Mouse (Mus musculus) heart, adult 8-10 months (tissue): ENCODE results near the gene Exoc6b. TPM values are rescaled to one million over a fixed set of nuclear protein-coding genes. Genes with fewer than 3 reads are reported as not detected.
A peak's percentile ranks its signal among the peaks of the same experiment; 100 is the strongest.
"Not testable (repeated sequence)": the region's sequence is repeated elsewhere in the genome, so short reads cannot be mapped to it uniquely, and the experiment has no call there.

Source experiments
- DNase-seq: peaks from one replicate; pipeline ENCODE4 v3.0.0; 2022; ENCODE audit warnings: low spot score
- total RNA-seq, 4 experiments: library from RNA; stranded (reverse); gene quantifications; 2 replicates each; pipeline ENCODE4 v1.2.4; 2022

Exoc6b gene
- total RNA-seq, 4 experiments from 2014 or later, result 14.3 to 21.1 (median 19.3) TPM

GRCm38 (mm10) chr6:84631588-84631987 is 437.7 kb downstream of the Exoc6b start:
- DNase-seq, result peak; percentile 57

DNA sequence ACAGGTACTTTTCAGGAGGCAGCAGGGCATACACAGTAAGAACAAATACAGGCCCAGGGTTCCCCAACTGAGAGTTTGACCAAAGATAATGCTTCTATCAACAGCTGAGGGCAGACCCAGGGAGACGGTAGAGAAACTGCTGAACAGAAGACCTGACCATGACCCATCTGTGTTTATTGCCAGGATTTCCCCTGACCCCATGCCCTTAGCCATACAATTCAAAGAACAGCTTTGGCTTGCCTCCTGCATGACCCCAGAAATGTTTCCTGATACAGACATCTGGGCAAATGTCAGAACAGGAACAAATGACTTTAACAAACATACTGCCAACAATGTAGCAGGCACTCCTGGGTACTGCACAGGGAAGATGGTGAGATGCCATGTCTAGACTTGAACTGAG is 439.0 kb downstream of the Exoc6b start:
- DNase-seq, result peak; percentile 33

GRCm38 (mm10) chr6:84628831-84629230 is 440.5 kb downstream of the Exoc6b start:
- DNase-seq, result no peak

DNA sequence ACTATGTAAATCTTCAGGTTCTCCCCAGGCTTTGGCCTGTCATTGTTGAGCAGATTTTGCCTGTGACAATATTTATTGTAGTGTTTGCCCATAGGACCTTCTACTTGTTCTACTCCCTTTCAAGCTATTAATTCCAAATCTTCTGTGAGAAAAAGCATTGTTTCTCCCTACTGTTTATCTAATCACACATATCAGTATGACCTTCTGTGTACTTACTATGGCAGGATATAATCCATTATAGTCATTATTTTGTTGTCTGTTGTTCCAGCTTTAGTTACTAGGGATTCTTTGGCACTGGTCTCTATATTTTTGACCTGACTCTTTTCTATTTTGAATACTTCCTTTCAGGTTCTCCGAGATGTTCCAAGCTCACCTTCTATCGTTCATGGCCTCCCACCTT is 442.9 kb downstream of the Exoc6b start:
- DNase-seq, result no peak

DNA sequence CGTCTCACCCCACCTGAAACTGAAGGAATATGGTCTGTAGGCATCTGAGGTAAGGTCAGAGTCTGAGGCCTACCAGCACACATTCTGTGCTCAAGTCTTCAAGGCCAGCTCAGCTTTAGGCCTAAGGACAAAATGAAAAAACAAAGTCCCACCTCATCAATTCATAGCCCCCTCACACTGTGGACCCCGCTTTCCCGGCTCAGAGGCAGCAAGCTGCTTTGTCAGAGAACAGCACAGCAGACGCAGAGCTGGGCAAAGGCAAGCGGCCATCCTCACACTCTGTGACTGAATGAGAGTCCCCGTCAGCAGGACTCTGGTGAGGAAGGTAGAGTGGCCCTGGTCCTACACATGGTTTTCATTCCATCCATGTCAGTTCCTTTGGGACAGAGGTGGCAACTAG is 450.1 kb downstream of the Exoc6b start:
- DNase-seq, result no peak

GRCm38 (mm10) chr6:84617051-84617450 is 452.3 kb downstream of the Exoc6b start:
- no peak for DNase-seq

GRCm38 (mm10) chr6:84616586-84616985 is 452.7 kb downstream of the Exoc6b start:
- no peak for DNase-seq

DNA sequence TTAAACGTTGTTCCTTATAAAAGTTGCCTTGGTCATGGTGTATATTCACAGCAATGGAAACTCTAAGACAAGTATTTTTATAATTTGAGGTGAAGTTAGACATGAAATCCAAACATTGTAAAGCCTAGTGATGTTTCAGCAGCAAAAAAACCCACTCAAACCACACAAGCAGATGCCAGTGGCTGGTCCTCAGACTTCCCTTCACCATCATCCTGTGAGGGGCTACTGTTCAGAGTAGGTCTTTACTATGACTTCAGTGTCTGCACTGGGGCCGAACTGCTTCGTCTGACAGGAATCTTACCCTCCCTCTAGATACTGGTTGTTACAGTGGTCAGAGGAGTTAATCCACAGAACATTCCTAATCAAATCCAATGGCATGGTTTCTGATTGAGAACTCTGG is 455.8 kb downstream of the Exoc6b start:
- no peak for DNase-seq

GRCm38 (mm10) chr6:84601136-84601889 is 468.0 kb downstream of the Exoc6b start:
- no peak for DNase-seq

DNA sequence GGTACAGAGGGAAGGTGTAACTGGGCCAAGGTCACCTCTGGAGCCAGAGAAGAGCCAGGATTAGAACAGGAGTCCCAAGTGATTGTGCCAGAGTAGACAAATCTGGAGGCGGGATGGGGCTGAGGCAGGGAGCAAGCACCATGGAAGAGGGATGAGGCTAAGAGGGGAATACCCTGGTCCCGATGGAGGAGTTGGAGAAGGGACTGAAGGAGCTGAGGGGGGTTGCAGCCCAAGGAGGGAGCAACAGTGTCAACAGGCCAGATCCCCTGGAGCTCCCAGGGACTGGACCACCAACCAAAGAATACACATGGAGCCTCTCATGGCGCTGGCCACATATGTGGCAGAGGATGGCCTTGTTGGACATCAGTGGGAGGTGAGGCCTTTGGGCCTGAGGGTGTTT is 470.0 kb downstream of the Exoc6b start:
- DNase-seq, result not testable (repeated sequence)

GRCm38 (mm10) chr6:84598725-84599124 is 470.6 kb downstream of the Exoc6b start:
- DNase-seq, result no peak

- DNase-seq, result no peak
Measured at GRCm38 (mm10) chr6:84594626-84595025, 474.7 kb downstream of the Exoc6b start.

DNA sequence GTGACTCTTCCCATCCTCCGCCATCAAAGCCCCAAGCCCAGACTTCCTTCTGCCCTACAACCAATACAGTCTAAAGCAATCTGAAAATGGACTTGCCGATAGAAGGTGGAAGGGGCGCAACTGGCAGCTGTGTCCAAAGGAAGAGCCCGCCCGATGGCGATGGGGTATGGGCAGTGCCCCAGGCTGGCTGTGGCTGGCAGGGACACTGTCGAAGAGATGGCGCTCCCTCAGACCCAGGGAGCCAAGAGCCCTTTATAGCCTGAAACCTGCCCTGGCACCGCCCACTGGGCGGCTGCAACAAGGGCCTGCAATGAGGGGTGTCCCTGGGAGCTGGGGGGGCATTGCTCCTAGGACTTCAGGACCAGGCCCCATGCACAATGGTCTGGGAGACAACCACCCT is 475.6 kb downstream of the Exoc6b start, which contains the start of gene Cyp26b1:
Gene Cyp26b1 (minus strand): TSS at position 216 of the 400 bp plus-strand sequence.
- DNase-seq, result no peak

DNA sequence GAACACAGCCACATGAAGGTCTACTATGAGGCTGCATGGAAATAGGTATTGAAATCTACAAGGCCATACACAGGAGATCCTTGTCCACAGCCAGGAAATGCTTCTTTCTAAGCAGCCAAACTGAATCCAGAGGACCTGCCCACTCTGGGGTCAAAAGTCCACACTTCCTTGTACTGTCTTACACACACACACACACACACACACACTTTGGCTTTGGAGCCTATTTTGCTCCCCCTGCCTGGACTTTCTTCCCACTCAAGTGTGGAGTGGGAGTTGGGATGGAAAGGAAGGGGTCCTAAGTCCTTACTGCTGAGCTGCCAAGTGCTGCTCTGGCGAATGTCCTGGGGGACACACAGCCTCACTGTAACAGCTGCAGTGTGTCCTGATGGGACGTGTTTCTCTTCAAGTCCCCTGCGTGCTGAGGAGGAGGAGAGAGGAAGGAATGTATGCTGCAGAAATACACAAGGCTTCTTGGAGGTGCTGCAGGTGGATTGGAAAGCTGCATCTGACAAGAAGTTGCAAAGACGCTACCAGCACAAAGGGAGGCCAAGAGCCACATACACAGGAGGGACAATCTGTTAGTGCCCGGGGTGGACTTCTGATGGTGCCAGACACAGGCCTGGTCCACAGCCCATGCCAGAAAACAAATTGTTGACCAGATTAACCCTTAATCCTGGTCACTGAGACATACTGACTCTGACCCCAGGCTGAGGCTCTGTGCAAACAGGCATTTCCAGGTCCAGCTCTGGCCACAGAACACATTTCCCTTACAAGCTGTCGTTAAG is 478.2 kb downstream of the Exoc6b start:
- peak; percentile 36 for DNase-seq

- DNase-seq, result peak; percentile 92
Measured at GRCm38 (mm10) chr6:84589742-84590686, 479.3 kb downstream of the Exoc6b start.

DNA sequence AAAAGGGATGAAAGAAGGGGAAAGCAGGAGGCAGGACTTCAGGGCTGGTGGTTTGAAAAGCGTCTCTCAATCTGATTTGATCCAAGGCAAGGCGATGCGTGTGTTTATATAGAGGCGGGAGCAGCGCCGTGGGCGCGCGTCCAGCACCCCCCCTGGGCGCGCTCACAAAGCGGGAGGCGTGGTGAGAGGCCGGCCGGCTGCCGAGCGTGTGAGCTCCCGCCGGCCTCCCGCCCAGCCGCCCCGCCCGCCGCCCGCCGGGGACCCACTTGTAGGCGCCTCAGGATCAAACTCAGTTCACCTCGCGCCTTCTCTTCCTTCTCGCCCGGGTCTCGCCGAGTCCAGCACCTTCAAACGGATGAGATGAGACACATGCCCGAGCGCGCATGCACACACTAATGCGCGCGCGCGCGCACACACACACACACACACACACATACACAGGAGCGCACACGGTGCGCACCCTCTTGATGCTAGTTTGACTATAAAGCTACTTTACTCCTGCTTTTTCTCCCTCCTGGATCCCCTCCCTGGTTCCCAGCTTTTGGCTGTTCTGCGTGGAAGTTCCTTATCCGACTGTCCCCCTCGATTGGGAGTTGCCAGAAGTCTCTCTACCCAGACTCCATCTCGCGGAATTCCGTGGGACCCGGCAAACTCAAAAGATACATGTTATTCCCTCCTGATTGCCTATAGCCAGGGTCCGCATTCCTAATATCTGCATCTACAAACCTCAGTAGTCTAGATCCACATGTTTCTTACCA is 480.2 kb downstream of the Exoc6b start:
- DNase-seq, result peak; percentile 55

DNA sequence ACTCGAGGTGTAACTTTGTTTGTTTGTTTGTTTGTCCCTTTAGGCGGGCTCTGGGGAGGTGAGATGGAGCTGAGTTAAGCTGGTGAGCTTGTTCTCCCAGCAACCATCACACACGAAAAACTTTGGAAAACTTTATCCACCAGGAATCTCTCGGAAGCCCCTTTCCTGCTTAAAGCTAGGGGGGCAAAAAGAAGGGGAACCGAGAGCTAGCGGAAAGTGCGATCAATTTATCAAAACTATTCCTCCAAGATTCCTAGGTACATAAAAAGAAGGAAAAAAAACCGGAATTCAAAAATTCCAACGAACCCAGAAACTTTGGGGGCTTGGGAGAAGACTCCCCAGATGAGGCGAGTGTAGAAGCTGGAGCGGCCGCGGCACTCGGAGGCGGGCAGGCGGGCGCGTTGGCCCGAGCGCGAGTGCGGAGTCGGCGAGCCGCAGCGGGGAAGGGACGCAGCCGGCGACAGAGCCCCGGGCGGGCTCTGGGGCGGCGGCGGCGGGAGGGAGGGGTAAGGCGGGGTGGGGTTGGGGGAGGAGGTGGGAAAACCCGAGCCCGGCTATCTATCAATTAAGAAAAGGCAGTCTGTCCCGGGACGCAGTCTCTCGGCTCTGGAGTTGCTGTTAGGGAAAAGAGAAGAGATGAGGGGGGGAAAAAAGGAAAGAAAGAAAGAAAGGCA is 481.0 kb downstream of the Exoc6b start:
- DNase-seq, result no peak

- DNase-seq, result peak; percentile 36
Measured at GRCm38 (mm10) chr6:84587471-84588101, 481.7 kb downstream of the Exoc6b start.

DNA sequence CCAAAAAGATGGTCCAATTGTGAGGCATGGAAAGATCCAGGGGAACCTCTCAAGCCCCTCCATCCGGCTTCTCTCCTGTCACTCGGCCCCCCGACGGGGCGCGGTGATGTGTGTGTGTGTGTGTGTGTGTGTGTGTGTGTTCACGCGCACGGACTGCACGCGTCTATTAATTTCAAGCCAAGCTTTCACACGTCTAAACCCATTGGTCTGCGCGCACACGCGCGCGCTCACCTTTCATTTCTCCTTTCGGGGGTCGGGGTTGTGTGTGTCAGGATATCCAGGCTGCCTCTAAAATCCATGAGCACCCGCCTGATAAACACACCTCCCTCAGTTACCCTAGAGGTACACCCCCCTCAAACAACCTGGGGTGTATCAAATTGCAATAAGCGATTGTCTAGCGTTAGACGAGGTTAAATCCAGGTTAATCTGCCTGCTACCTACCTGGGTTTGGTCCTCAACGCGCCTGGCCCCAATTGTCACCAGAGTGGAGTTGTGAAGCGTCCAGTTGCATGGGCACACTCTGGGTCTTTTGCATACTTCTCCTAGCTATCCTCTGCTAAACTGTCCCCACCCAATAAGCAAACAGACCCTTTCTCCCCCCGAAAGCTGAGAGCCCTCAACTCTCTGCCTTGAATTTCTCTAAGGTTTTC is 482.6 kb downstream of the Exoc6b start:
- no peak for DNase-seq
